Mouse (Mus musculus) liver, embryonic 16.5 days (tissue): ENCODE results near the gene Nexn. TPM values are rescaled to one million over a fixed set of nuclear protein-coding genes. Genes with fewer than 3 reads are reported as not detected.

Experiments used
- ATAC-seq: fragments of 200-750 bp; cut with Nextera tagmentation; 2 replicates; pipeline ENCODE4 v1.8.0; 2017; ENCODE audit warnings: low read depth, mild to moderate bottlenecking, moderate number of reproducible peaks, moderate library complexity
- H3K27ac ChIP-seq: fragments of 300-500 bp; sonication (generic); 2 replicates; pipeline ENCODE4 v1.5.1; 2014; ENCODE audit warnings: mild to moderate bottlenecking, low read length
- H3K27me3 ChIP-seq: fragments of 300-500 bp; sonication (generic); 2 replicates; pipeline ENCODE4 v1.6.1; 2014; ENCODE audit warnings: low read depth, low read length, mixed read lengths; ENCODE audit not compliant: control insufficient read depth, insufficient read depth
- H3K36me3 ChIP-seq: fragments of 300-500 bp; sonication (generic); 2 replicates; pipeline ENCODE4 v1.6.1; 2014; ENCODE audit warnings: mild to moderate bottlenecking; ENCODE audit not compliant: control insufficient read depth, insufficient read depth
- H3K4me1 ChIP-seq: fragments of 300-500 bp; sonication (generic); 2 replicates; pipeline ENCODE4 v1.6.1; 2014; ENCODE audit warnings: low read depth, low read length, mixed read lengths; ENCODE audit not compliant: control insufficient read depth
- H3K4me2 ChIP-seq: fragments of 300-500 bp; sonication (generic); 2 replicates; pipeline ENCODE4 v1.6.1; 2014; ENCODE audit warnings: low read depth, low read length, mixed read lengths
- H3K4me3 ChIP-seq: fragments of 300-500 bp; sonication (generic); 2 replicates; pipeline ENCODE4 v1.5.1; 2014; ENCODE audit warnings: low read depth, mild to moderate bottlenecking, low read length
- H3K9ac ChIP-seq: fragments of 300-500 bp; sonication (generic); 2 replicates; pipeline ENCODE4 v1.6.1; 2014; ENCODE audit warnings: low read depth, low read length
- H3K9me3 ChIP-seq: fragments of 300-500 bp; sonication (generic); replicated peaks from 2 replicates; pipeline ENCODE4 v1.6.1; 2016; ENCODE audit warnings: low read length; ENCODE audit not compliant: control insufficient read depth
- WGBS: fragments of 180-500 bp; shearing (Covaris S2); extraction: QIAGEN DNeasy Blood & Tissue Kit; methylation state at CpG from one replicate; pipeline ENCODE4 v1.1.7; 2014; ENCODE audit not compliant: insufficient replicate concordance; 5-methylcytosine and 5-hydroxymethylcytosine counted together
- polyA plus RNA-seq: library from polyadenylated mRNA; unstranded; fragments of >200 nt; fragmentation: Nextera tagmentation; extraction: Ambion mirVana; gene quantifications from 2 replicates; pipeline ENCODE4 v1.2.1, GENCODE M21; 2015

The Nexn gene
- polyA plus RNA-seq, 1 experiment from 2014 or later: 1.9 TPM

DNA sequence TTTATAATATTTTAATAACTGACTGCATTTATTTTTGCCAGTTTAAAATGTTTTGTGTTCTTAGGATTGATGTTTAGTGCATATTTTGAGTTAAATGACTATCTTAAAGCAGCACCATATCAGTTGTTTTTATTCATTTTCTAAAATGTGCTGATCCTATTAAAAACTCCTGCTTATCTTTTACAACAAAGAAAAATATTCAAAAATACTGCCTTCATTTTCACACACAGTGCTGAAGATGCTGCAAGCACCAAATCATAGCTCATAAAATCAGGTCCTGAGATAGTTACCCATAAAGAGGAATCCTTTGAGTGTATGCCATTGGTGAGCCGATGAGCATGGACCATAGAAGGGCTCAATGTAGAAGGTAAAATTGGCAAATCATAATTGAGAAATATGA, 30.9 kb downstream of the Nexn start:
- Histone ChIP-seq H3K4me2 (no peak overlapping the region), H3K4me1 (no peaks in the 10 kb centered on the region; the same call in 1 of the 2 replicates), H3K4me3 (no peak overlapping the region), H3K9ac (no peak overlapping the region), H3K27me3 (no peaks in the 10 kb centered on the region), H3K27ac (no peak overlapping the region), H3K9me3 (no peaks in the 10 kb centered on the region), H3K36me3 (peaks cover 32% of the 10 kb centered on the region)
- no peak for ATAC-seq
- 88% methylated on average over 1 of the region's 1 CpGs for WGBS

DNA sequence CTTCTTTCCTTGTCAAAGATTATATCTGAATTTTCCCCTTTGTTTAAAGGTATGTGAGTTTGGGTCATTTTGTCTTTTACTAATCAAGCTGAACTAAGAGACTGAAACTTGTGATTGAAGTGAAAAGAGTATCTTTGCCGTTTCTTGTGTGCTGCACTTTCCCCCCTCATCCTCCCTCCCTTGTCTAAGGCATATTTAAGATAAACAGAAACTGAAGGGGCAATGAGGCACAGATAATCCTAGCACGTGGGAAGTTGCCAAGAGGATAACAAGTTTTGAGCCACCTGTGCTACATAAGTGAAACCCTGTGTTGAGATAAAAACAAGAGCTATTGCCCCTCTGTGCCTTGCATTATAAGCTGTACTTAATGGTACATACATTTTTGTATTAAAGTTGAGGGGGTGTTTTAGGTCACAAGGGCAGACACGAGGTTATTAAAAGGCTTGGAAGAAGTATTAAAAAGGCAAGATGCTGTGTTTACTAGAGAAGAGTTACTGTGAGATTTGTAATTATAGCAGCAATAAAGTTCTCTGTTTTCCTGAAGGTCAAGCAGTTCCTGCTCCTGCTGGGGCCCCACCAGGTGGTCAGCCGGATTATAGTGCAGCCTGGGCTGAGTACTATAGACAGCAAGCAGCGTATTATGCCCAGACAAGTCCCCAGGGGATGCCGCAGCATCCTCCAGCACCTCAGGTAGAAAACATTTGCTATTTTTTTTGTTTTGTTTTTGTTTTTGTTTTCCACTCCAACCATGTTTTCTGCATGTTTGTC, 34.6 kb downstream of the Nexn start:
- no peaks in the 10 kb centered on the region; the same call in 1 of the 2 replicates for H3K4me1 ChIP-seq
- no peaks in the 10 kb centered on the region for H3K27me3 ChIP-seq
- H3K4me2 ChIP-seq: no peak overlapping the region
- no peak overlapping the region for H3K9ac ChIP-seq
- WGBS: 57% methylated on average over 6 of the region's 6 CpGs
- ATAC-seq: peak; percentile 71
- H3K36me3 ChIP-seq: peaks cover 48% of the 10 kb centered on the region
- no peak overlapping the region for H3K27ac ChIP-seq
- H3K4me3 ChIP-seq: no peak overlapping the region
- H3K9me3 ChIP-seq: no peaks in the 10 kb centered on the region

DNA sequence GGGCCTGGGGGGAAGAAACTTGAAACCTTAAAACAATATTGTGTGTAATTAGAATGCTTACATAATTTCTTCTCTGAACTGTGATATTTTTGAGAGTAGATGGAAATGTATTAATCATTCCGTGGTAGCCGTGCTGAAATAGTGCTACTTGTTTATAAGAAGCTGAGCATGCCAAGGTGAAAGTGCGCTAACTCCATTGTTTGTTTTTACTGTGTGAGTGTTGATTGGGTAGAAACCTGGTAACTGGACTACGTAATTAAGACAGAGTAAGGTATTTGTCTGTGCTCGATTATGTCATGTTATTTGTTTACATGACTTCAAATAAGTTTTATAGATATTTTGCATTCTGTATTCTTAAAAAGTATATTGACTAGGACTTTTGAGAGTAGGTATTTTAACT, 36.9 kb downstream of the Nexn start:
- H3K27me3 ChIP-seq: no peaks in the 10 kb centered on the region
- no peaks in the 10 kb centered on the region for H3K9me3 ChIP-seq
- peaks cover 61% of the 10 kb centered on the region for H3K36me3 ChIP-seq
- H3K27ac ChIP-seq: no peak overlapping the region
- 90% methylated on average over 5 of the region's 5 CpGs for WGBS
- no peaks in the 10 kb centered on the region; the same call in 1 of the 2 replicates for H3K4me1 ChIP-seq
- no peak overlapping the region for H3K4me3 ChIP-seq
- no peak overlapping the region for H3K9ac ChIP-seq
- no peak overlapping the region for H3K4me2 ChIP-seq
- no peak for ATAC-seq

DNA sequence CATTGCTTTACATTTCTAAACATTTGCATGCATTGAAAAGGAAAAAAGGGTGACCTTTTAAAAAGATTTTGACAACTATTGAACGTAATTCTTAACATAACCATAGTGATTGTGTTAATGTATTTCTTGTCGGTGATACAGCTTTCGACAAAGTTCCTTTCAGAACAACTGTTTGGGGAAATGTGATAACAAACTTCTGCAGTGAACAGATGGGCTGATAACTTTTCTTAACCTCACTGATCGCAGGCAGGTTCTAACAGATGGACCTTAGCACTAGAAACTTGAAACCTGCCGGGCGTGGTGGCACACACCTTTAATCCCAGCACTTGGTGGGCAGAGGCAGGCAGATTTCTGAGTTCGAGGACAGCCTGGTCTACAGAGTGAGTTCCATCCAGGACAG, 37.3 kb downstream of the Nexn start:
- H3K4me2 ChIP-seq: no peak overlapping the region
- no peaks in the 10 kb centered on the region for H3K27me3 ChIP-seq
- H3K36me3 ChIP-seq: peaks cover 65% of the 10 kb centered on the region
- H3K4me1 ChIP-seq: no peaks in the 10 kb centered on the region; the same call in 1 of the 2 replicates
- H3K9me3 ChIP-seq: no peaks in the 10 kb centered on the region
- no peak overlapping the region for H3K27ac ChIP-seq
- H3K9ac ChIP-seq: no peak overlapping the region
- no peak overlapping the region for H3K4me3 ChIP-seq
- no peak for ATAC-seq
- WGBS: 58% methylated on average over 7 of the region's 7 CpGs

DNA sequence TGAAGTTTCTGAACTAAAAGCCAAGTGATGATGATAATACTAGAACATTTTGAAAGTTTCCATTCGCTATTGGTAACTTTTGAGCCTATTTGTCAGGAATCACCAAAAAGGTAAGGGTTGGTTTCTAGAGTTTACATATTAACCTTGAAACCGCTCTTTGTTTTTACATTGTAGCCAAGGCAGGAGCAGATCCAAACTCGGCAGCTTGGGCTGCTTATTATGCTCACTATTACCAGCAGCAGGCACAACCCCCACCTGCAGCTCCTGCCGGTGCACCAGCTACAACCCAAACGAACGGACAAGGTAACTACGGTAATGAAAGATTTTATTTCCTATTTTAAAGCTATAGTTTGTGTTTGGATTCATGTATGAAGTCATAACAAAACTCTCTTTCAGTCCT, 40.2 kb downstream of the Nexn start:
- peaks cover 80% of the 10 kb centered on the region for H3K36me3 ChIP-seq
- no peaks in the 10 kb centered on the region for H3K9me3 ChIP-seq
- H3K9ac ChIP-seq: no peak overlapping the region
- no peak for ATAC-seq
- no peak overlapping the region for H3K27ac ChIP-seq
- H3K4me2 ChIP-seq: no peak overlapping the region
- no peak overlapping the region for H3K4me3 ChIP-seq
- no peaks in the 10 kb centered on the region for H3K27me3 ChIP-seq
- H3K4me1 ChIP-seq: no peaks in the 10 kb centered on the region
- 83% methylated on average over 7 of the region's 7 CpGs for WGBS

DNA sequence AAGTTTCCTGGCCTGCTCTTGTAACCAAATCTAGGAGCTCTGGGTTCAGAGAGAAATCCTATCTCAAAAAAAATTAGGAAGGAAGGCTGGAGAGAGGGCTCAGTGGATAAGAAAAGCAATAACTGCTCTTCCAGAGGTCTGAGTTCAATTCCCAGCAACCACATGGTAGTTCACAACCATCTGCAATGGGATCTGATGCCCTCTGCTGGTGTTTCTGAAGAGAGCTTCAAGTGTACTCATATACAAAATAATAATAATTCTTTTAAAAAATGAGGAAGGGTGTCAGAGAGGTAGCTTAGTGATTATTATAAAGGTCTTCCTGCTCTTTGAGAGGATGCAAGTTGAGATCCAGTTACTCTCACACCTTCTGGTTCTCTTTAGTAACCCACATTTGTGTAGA, 41.2 kb downstream of the Nexn start:
- Histone ChIP-seq H3K9me3 (no peaks in the 10 kb centered on the region), H3K9ac (no peak overlapping the region), H3K4me3 (no peak overlapping the region), H3K36me3 (peaks cover 82% of the 10 kb centered on the region), H3K27me3 (no peaks in the 10 kb centered on the region), H3K27ac (no peak overlapping the region), H3K4me1 (no peaks in the 10 kb centered on the region), H3K4me2 (no peak overlapping the region)
- ATAC-seq: no peak

DNA sequence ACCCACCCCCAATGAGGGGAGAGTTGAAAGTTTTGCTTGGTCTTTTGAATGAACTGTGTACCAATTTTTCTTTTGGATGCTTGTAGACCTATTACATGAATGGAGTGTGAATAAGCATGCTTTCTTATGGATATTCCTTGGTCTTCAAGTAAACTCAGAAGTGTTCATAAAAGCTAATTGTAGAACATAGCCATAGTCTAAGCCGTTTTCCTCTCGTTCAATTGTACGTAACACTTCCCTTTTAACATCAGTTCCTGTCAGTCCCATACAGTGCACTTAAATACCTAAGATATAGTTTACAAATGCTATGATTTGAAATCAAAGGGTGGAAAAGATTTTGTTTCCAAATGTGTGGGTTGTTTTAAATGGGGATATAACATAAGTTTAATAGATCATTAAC, 52.7 kb downstream of the Nexn start:
- WGBS: 32% methylated on average over 3 of the region's 3 CpGs
- H3K4me1 ChIP-seq: peaks cover 20% of the 10 kb centered on the region
- H3K9ac ChIP-seq: no peak overlapping the region
- ATAC-seq: no peak
- peak overlapping the region; percentile 88 for H3K4me2 ChIP-seq
- peak overlapping the region; percentile 18; the same call in 1 of the 2 replicates for H3K4me3 ChIP-seq
- H3K27ac ChIP-seq: no peak overlapping the region
- no peaks in the 10 kb centered on the region for H3K27me3 ChIP-seq
- peaks cover 26% of the 10 kb centered on the region for H3K36me3 ChIP-seq
- H3K9me3 ChIP-seq: no peaks in the 10 kb centered on the region

DNA sequence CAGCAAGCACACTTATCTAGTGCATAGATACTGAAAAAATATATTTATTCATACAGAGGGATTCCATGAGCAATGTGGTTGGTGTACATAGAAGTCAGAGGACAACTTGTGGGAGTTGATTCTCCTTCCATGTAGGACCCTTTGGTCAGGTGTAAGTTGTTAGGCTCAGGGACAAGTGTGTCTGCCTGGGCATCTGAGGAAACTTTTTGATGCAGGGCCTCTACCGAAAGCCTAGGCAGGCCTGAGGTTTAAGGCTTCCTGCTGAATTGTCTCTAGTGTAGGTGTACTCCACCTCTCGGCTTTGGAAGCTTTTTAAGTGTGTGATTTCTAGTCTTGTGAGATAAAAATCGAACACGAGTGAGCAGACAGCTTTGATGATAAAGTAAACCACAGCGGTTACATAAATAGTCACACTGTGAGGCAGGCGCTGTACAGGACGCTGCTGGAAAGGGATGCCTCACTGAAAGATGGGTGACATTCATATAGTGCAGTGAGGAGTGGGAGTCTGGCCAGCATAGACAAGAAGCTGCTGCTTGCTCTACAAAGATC, 54.3 kb downstream of the Nexn start:
- ATAC-seq: no peak
- peak overlapping the region; percentile 99 for H3K9ac ChIP-seq
- peak overlapping the region; percentile 99 for H3K4me3 ChIP-seq
- 1% methylated on average over 7 of the region's 7 CpGs for WGBS
- peak overlapping the region; percentile 88 for H3K4me2 ChIP-seq
- H3K36me3 ChIP-seq: peaks cover 10% of the 10 kb centered on the region
- peaks cover 28% of the 10 kb centered on the region for H3K4me1 ChIP-seq
- H3K27me3 ChIP-seq: no peaks in the 10 kb centered on the region
- peak overlapping the region; percentile 98 for H3K27ac ChIP-seq
- H3K9me3 ChIP-seq: no peaks in the 10 kb centered on the region

DNA sequence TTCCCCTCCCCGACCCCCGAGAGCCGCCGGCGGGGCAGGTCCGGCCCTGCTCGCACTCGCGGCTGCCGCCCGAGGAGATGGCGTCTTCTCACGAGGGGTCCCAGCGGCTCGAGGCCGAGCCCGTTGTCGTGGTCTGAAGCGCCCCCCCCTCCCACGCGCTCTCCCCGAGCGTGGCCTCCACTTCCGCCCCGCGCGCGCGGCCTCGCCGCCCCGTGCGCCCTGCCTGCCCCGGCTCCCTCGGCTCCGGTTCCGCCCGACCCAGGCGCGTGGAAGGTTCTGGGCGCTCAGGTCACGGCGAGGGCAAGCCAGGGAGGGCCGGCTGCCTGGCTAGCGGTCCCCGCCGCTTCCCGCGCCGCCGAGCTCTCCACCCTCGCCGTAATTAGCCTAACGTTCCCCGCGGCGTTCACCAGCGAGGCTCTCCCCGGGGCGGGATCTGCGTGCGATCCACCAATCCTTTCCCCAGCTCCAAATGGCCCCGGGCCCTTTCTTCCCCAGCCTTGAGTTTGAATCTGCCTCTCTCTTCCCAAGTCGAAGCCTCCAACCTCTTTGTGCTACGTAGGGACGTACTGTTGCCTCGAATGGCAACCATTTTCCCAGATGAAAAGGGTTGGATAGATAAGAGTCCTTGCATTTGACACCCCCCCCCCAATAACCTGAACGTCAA, 55.3 kb downstream of the Nexn start:
- H3K4me3 ChIP-seq: peak overlapping the region; percentile 99
- H3K4me1 ChIP-seq: peaks cover 28% of the 10 kb centered on the region
- peak overlapping the region; percentile 99 for H3K9ac ChIP-seq
- no peaks in the 10 kb centered on the region for H3K27me3 ChIP-seq
- no peaks in the 10 kb centered on the region for H3K9me3 ChIP-seq
- under 1% methylated on average over 49 of the region's 68 CpGs for WGBS
- peaks cover 4% of the 10 kb centered on the region for H3K36me3 ChIP-seq
- peak; percentile 35 for ATAC-seq
- H3K27ac ChIP-seq: peak overlapping the region; percentile 98
- H3K4me2 ChIP-seq: peak overlapping the region; percentile 88
